Mouse (Mus musculus): Measurements from ENCODE around the gene Gnb1.

- TF ChIP-seq EP300 (IDR thresholded peaks at IDR 0.05; ENCODE audit: insufficient read depth, low read depth, low read length) = no peak
- peak; percentile 1 for TF ChIP-seq CTCF (IDR thresholded peaks at IDR 0.05; ENCODE audit: low read depth, low read length)
- TF ChIP-seq POLR2A (IDR thresholded peaks at IDR 0.05; ENCODE audit: insufficient read depth, low read length) = no peak
Measured at GRCm38 (mm10) chr4:155517948-155518517, 26.9 kb downstream of the Gnb1 start.
